Mouse (Mus musculus): ENCODE results near the gene Prpf6.

DNA sequence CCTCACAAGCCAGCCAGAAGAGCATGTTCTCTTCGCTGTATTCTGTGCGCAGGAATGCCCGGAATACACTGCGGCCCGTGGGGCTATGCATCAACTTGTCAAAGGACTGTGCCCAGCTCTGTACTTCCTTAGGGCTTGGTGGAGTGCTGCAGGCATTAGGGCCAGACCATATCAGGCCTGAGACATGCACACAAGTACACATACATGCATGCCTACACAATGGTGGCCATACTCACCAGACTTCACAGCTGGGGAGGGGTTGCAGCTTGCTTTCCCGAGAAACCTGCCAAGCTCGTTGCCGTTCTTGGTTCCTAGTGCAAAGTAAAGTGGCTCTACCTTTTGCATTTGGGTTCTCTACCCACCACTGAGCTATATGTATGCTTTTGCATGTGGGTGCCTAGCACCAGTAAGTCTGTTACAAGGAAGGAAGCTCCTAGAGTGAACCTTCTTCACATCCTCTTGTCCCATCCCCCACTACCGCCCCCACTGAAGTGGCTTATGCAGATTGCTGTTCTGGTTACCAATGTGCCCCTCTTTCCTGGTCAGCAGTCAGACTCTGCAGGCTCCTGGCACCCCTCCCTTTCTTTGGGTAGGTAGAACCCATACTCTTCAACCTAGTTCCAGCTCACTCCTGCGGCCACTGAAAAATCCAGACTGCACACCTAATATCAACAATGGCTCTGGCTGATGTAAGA lies 97.9 kb downstream of the Prpf6 start:
- no peak for TF ChIP-seq EP300 (IDR thresholded peaks at IDR 0.05; ENCODE audit: low read depth)
- no peak for TF ChIP-seq CTCF (IDR thresholded peaks at IDR 0.05; ENCODE audit: low read depth)
